Mouse (Mus musculus) common myeloid progenitor, adult 5-6 weeks (primary cell): Measurements from ENCODE around the gene Gucd1. TPM values are rescaled to one million over a fixed set of nuclear protein-coding genes. Genes with fewer than 3 reads are reported as not detected.
"Not testable (repeated sequence)": the region's sequence is repeated elsewhere in the genome, so short reads cannot be mapped to it uniquely, and the experiment has no call there.

Experiments used
- ATAC-seq: replicated peaks from 2 replicates; pipeline ENCODE4 v1.8.0; 2016; ENCODE audit warnings: low read depth, mild to moderate bottlenecking, moderate TSS enrichment, inconsistent platforms; ENCODE audit not compliant: poor library complexity, severe bottlenecking
- total RNA-seq: library from RNA; stranded (forward); fragments of 200-1000, 187-1606 nt; gene quantifications from 2 replicates; pipeline ENCODE4 v1.2.3, GENCODE M21; 2017

The Gucd1 gene
- 11.5 and 13.3 TPM in 2 replicates for total RNA-seq

DNA sequence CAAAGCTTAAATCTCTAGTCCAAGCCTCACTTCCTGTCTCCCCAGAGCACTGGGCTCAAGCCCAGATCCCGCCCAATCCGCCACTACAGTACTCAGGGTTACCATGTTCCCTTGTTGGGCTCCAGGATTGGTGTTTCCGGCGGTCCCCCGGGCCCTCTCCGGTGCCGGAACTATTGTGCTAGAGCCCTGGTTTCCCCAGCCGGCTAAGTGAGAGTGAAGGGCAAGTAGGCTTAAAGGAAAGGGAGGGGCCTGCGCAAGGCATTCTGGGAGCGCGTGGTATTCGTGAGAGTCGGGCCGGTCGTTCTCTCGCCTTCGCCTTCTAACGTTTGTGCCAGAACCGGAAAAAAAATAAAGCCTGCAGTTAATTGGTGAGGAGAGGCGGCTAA is at the start of gene Gucd1:
Gene Gucd1, minus strand, starts transcription at position 215 of the 386 bp plus-strand sequence.
- peak; percentile 82 for ATAC-seq

DNA sequence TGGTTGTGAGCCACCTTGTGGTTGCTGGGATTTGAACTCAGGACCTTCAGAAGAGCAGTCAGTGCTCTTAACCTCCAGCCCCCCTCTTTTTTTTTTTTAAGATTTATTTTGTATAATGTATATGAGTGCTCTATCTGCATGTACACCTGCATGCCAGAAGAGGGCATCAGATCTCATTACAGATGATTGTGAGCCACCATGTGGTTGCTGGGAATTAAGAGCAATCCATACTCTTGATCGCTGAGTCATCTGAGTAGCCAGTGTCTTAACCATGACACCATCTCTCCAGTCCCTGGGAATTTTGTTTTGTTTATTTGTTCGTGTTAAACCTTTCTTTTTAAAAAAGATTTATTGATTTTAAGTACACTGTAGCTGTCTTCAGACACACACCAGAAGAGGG is 49.0 kb upstream of the Gucd1 start:
- not testable (repeated sequence) for ATAC-seq

DNA sequence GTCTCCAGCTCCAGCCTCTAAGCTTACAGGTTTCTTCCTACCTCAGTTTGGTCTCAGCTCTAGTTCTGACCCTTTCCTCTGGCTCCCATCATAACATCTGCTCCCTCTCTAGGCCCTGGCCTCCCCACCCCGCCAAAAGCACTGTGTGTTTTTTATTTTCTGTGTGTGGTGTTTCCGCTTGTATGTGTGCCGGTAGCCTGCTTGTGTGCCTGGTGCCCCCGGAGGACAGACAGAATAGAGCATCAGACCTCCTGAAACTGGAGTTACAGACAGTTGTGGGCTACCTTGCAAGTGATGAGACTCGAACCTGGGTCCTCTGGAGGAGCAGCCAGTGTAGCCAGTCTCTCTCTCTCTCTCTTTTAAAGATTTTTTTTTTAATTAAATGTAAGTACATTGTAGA is 48.5 kb upstream of the Gucd1 start:
- no peak for ATAC-seq

DNA sequence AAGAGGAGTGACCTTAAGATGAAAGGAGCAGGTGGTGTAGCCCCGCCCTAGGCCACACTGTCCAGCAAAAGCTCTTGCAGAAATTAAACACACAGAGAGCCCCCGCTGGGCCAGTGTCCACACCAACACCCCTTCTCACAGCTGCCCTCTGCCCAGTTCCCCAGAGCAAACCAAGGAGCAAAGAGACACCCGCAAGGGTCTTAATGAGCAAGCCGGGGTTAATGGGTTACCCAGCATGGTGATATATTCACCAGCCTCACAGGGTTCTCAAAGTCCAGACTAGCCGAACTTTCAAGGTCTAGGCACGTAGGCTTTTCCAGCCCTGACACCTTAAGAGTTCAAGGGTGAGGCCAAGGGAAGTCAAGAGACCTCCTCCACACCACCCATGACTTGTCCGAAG is 48.1 kb upstream of the Gucd1 start:
- ATAC-seq, result no peak

DNA sequence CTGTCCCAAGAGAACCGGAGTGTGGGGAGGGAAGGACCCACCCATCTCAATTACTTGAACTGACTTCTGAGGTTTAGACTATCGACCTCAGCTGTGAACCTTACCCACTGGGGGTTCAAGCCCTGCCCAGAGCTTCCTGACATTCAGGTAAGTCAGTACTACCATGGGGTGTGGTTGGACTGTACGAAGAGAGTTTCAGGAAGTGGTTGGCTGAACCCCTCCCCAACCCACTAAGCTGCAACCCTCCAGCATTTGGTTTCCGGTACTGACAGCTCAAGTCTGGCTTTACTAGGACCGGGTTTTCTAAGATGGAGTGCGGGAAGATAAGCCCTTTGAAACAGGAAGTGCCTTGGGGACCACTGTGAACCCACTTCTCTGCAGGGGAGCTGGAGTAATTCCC is 47.7 kb upstream of the Gucd1 start:
- peak; percentile 88 for ATAC-seq

DNA sequence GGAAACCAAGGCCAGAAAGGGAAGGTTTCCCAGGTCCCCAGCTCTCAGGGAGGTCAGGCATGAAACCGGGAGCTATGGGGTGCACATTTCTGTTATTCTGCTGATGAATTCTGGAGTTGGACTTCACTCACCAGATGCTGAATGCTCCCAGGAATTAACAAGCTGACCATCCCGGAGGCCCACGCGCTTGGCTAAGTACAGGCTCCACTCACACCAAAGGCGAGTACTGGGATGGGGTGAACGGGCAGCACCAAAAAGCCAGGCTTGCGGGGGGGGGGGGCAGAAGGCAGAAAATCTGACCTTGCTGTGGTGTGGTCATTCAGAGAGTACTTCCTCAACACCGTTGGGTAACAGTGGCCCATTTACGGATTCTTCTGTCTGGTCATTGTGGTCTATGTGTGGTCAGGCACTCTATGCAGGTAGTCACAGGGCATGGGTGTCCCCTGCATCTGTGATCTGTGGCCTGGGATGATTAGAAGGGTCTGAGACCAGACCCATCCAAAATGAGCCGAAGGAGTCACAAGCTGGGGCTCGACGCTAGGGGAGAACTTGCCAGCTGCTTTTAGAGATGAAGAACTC is 47.0 kb upstream of the Gucd1 start:
- ATAC-seq, result peak; percentile 19

DNA sequence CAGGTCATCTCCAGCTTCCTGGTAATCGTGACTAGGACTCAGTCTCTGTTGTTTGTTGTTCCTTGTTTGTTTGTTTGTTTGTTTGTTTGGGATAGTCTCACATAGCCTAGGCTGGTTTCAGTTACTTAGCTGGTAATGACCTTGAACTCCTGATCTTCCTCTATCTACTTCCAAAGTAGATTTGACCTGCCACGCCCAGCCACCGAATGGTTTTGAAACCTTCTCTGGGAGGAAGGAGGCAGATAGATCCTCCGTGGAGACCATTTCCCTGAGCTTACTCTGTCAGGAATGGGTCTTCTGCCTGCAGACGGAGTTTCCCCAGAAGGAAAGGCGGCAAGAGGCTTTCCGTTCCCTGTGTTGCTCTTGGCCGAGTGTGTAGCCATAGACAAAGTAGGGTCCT is 44.8 kb upstream of the Gucd1 start:
- ATAC-seq, result no peak

DNA sequence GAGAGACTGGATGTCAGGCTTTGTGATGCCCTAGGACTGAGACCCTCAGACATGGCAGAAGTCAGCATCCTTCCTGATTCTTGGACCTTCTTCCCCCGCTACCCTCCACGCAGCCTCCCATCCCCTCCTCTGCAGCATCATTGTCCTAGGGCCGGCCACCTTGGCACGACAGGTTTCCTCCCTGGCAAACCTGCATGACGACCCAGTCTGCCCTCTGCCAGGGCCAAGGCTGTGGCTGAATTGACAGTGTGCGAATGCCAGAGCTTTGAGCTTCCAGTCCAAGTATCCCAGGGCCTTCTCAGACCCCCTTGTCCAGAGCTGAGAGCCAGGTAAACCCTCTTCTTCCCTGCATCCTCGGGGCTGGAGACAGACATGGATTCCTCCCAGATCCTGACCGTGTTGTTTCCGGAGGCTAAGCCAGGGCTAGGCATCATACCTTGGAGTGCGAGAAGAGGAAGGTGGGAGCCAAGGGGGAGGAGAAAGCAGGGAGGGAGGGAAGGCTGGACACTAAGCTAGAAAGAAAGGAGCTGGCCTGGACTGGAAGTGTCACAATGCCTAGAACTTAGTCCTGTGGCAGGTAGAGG is 43.4 kb upstream of the Gucd1 start, which contains the start of gene Ggt1:
Gene Ggt1, plus strand, starts transcription at position 534 of the 584 bp plus-strand sequence.
- no peak for ATAC-seq

DNA sequence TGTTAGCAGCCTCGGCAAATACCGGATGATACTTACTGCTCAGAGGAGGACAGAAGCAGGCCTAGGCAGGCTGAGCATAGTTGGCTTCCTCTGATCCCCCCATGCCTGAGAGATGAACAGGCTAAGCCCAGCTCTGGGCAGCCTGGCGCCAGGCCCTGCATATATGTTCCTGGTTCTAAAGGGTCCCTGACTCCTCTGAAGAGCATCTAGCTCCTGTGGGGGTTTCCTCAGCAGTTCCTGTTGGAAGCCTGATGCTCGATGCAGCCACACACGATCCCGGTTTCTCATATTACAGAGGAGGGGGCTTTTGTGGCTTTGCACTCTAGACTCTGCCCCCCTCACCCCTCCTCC is 42.8 kb upstream of the Gucd1 start:
- no peak for ATAC-seq

DNA sequence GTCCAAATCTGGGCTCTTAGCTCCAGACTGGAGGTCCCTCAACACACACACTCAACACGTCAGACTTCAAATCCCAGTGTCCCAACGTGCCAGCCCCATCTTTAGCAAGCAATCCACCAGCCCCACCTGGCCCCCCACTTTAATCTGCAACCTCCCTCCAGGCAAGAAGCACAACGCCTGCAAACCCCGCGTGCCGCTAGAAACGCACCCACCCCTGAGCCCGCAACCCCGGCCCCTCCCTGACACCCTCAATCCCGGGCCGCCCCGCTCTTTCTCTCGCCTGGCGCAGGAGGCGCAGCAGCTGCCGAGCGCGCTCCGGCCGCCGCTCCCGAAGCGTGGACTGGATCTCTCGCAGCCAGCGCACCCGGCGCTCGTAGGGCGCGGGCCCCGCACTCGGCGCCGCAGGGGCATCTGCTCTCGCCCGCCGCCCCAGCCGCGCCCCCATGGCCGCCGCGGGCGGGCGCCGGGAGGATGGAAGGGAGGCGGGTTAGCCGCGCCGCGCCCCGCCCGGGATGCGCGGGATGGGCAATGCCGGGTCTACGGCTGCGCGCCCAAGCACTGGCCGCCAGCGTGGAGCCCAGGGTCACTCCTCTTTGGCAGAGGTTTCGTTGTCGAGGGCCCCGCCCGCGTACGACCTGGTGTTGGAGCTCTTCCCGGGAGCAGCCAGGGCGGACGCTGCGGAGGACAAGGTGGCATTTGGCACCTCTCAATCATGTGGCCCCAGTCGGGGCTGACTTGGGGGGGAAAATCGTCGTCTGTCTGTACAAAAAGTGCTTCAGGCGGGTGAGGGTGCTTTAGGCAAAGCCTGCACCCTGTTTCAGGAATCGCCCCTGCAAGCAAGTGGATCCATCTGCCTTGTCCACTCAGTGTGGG is 42.1 kb upstream of the Gucd1 start, which contains the start of gene Lrrc75b:
Gene Lrrc75b, minus strand, starts transcription at position 655 of the 873 bp plus-strand sequence.
- ATAC-seq, result peak; percentile 13

DNA sequence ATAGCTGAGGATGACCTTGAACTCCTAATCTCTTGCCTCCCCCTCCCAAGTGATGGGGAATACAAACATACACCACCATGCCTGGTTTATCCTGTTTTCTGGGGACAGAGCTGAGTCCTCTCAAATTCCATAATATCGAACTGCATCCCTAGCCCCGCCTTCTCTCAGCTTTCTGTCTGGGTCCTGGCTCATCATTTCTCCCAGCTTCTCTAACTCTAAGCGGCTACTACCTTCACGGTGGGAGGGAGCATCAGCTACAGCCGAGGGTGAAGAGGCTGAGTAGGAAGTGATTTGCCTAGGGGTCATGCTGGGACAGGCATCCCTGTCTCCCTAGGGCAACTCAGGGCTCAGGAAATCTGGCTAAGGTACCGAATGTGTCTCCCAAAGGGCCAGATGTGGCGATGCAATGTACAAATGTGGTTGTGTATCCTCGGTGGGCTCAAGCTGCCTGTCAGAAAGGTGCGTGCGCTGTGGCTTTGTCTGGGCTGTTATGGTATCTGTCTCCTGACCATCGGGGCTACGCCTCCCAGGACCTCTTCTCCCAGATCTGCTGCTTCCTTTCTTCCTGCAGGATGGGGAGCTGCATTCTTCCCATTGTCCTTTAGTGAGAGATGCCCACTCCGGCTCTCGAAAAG is 41.4 kb upstream of the Gucd1 start:
- ATAC-seq, result no peak

DNA sequence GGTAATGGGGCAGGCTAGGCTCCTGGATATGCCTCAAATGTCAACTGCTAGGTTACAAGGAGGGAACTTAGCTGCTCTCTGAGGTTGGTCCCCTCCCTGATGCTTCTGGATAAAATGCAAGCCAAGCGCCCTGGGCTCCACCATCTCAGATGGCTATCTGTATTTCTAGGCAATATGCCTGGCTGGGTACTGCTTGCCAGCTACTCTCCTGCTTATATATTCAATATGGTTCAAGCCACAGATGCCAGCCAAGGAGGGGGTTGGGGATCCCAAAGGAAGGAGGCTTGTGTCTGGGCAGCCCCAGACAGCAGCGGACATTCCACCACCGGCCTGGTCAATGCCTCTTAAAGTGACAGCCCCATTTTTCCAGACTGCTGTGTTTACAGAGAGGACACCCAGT is 40.7 kb upstream of the Gucd1 start:
- ATAC-seq, result no peak

DNA sequence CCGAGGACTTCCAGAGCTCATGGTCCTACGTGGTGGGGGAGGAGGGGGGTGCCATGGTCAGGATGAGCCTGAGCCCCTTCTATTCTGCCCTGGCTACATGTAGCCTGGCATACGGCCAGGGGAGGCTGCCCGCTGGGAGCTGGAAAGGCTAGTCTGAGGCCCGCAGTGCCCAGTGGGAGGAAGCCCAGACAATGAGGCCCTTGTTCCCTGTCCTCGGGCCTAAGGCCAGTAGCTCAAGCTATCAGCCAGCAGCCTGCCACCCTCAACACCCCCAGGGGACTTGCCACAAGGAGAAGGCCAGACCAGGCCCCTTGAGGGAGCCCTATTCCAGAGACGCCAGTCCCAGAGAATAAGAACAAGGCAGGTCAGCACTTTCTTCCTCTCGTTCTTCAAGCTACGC is 38.3 kb upstream of the Gucd1 start:
- ATAC-seq, result no peak

DNA sequence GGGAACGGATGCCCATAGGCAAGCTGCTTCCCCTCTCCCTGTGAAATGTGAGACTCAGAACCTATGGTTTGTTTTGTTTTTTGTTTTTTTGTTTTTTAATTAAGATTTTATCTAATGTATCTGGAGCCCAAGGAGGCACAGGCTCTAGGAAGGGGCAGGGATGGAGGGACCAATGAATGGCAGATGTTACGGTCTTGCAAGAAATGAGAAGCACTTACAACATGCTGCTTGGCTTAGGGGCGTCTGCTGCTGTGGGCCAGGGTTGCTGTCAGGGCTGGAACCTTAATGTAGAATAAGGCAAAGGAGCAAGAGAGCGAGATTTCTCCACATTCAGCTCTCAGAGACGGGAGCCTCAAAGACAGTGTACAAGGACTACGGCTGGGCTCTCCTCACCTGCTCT is 37.8 kb upstream of the Gucd1 start:
- ATAC-seq, result no peak

DNA sequence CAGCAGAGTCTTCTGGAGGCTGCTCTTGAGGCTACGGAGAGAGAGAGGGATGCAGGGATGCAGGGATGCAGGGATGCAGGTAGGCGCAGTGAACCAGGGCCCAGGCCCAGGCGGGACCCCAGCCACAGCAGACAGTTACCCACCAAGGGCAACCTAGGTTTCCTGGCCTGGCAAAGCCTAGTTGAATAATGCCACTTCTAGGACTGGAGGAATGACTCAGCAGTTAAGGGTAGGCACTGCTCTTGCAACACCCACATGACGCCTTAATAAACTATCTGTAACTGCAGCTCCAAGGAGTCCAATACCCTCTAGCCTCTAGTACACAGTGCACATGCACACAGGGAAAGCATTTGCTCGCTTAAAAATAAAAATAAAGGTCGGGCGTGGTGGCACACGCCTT is 36.3 kb upstream of the Gucd1 start:
- peak; percentile 77 for ATAC-seq

DNA sequence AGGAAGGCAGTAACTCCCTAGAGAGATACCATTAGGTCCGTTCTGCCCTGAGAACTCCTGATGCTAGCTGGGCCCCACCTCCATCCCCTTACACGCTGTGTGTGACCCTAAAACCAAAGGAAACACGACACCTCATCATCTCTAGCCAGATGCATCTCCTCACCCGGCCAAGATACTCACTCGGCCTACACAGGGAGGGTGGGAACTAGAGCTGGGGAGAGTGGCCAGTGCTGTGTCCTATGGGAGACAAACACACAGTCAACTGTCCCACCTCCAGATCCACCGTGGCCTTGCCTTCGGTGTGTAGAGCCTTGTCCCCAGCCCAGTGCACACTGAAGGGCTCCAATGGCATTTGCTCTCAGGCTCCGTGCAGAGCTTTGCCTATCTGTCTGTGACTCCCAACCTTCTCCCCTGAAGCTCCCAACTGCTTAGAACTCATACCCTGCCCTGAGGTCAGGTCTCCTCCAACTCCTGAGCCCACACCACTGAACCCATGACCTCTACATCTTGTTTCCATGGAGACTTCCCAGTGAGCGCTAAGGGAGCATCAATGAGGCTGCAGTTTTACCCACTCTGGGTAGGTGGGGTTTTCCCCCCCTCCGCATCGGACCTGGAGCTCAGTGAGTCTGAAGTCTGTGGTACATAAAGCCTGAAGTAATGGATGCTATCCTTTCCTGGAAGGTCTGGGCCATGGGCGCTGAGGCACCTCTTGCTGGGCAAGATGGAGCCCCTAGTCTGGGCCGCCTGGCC is 35.1 kb upstream of the Gucd1 start:
- no peak for ATAC-seq

DNA sequence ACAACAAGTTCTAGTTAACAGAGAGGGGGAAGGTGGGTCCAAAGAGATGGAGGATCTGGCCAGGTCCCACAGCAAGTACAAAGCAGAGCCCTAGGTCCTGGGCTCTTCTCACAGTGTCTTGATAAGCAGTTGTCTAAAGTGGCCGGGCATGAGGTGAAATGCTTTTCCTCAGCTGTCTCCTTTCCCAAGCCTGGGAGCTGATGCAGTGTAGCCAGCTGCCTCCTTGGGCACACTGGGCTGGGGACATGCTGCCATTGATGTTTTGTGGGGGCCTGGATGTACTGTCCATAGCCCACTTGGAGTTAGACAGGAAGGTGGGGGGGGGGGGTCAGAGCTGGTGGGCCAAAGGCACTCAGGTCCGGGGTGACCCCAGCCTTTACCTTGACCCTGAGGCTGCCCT is 34.3 kb upstream of the Gucd1 start:
- ATAC-seq, result no peak

DNA sequence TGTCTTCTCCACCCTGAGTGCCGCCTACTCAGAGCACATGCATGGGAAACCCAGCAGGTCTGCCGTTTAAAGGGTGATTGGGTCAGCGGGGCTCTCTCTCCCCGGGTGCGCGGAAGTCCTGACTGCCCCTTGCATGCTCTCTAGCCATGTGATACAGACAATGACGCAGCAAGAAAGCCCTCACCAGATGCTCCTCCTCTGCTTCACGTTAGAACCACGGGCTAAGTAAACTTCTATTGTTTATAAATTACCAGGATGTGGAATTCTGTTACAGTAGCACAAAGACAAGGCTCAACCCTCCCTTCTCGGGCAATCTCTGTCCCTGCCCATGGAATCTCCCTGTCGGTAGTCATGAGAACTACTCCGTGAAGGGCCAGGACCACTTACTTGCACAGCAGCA is 33.4 kb upstream of the Gucd1 start:
- peak; percentile 74 for ATAC-seq

DNA sequence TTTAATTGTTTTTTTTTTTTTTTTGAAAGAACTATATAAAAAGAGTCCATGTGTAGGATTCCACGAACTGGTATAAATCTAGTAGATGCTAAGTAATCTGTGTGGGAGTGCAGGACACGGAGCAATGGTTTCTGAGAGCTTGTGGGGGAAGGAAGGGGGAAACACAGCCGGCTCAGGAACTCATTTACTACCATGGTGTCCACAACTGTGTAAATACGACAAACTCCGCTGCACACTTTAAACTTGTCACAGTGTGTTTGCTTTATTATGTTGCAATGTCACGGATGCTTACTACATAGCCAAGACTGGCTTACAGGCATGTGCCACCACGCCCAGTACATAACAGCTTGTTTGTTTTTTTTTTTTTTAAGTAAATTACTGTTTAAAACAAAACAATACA is 32.1 kb upstream of the Gucd1 start:
- no peak for ATAC-seq

DNA sequence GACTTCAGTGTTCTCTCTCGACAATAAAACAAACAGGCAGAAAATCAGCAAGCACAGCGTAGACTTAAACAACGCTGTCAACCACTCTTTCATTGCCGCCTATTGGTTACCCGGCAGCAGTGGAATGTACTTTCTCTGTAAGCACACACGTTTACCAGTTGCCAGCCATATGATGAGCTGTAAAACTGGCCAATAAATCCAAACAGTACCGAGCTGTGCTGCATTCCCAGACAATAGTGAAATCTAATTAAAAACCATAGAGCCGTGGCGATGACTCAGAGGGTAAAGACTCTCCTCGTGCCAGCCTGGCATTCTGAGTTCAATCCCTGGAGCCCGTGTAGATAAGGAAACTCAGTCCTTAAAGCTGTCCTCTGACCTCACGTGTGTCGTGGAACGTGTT is 30.7 kb upstream of the Gucd1 start:
- ATAC-seq, result no peak
